Mouse (Mus musculus): ENCODE results near the gene Zfp36.

GRCm38 (mm10) chr7:28372251-28373108 is 7.6 kb downstream of the Zfp36 start, which contains the start of gene Plekhg2:
- TF ChIP-seq CTCF (conservative IDR thresholded peaks at IDR 0.05; ENCODE audit: insufficient read depth, insufficient read length, low read depth, low read length) (peak; percentile 34; the same call in 1 of the 2 replicates), POLR2A (IDR thresholded peaks at IDR 0.05; ENCODE audit: low read depth, low read length) (peak; percentile 44)

Measured in kidney, adult 2 months (tissue).